Mouse (Mus musculus) embryonic facial prominence, embryonic 14.5 days (tissue): Measurements from ENCODE around the gene Rbm44. TPM values are rescaled to one million over a fixed set of nuclear protein-coding genes. Genes with fewer than 3 reads are reported as not detected.

Source experiments
- ATAC-seq: fragments of 200-750 bp; cut with Nextera tagmentation; 2 replicates; pipeline ENCODE4 v1.8.0; 2017; ENCODE audit warnings: low read depth, moderate number of reproducible peaks, moderate TSS enrichment
- DNase-seq: peaks from one replicate; pipeline ENCODE4 v3.0.0-alpha.2; 2015; ENCODE audit warnings: low spot score
- H3K27ac ChIP-seq: fragments of 300-500 bp; sonication (generic); replicated peaks from 2 replicates; pipeline ENCODE4 v1.5.1; 2014; ENCODE audit warnings: low read depth, mild to moderate bottlenecking, low read length, moderate library complexity
- H3K27me3 ChIP-seq: fragments of 300-500 bp; sonication (generic); replicated peaks from 2 replicates; pipeline ENCODE4 v1.6.1; 2014; ENCODE audit warnings: low read length; ENCODE audit not compliant: control insufficient read depth, insufficient read depth
- H3K36me3 ChIP-seq: fragments of 300-500 bp; sonication (generic); 2 replicates; pipeline ENCODE4 v1.6.1; 2014; ENCODE audit warnings: low read length, mixed read lengths; ENCODE audit not compliant: control insufficient read depth, insufficient read depth
- H3K4me1 ChIP-seq: fragments of 300-500 bp; sonication (generic); 2 replicates; pipeline ENCODE4 v1.6.1; 2014; ENCODE audit warnings: antibody characterized with exemption, low read length; ENCODE audit not compliant: control insufficient read depth, insufficient read depth
- H3K4me2 ChIP-seq: fragments of 300-500 bp; sonication (generic); 2 replicates; pipeline ENCODE4 v1.6.1; 2014; ENCODE audit warnings: low read depth, mild to moderate bottlenecking, low read length, moderate library complexity, mixed read lengths
- H3K4me3 ChIP-seq: fragments of 300-500 bp; sonication (generic); 2 replicates; pipeline ENCODE4 v1.5.1; 2014; ENCODE audit warnings: low read depth, mild to moderate bottlenecking, low read length
- H3K9ac ChIP-seq: fragments of 300-500 bp; sonication (generic); 2 replicates; pipeline ENCODE4 v1.6.1; 2014; ENCODE audit warnings: low read depth, mild to moderate bottlenecking, low read length, moderate library complexity, mixed read lengths
- H3K9me3 ChIP-seq: fragments of 300-500 bp; sonication (generic); 2 replicates; pipeline ENCODE4 v1.6.1; 2016; ENCODE audit warnings: low read length; ENCODE audit not compliant: control insufficient read depth
- WGBS: fragments of 180-500 bp; shearing (Covaris S2); extraction: QIAGEN DNeasy Blood & Tissue Kit; methylation state at CpG from one replicate; pipeline ENCODE4 v1.1.7; 2014; 5-methylcytosine and 5-hydroxymethylcytosine counted together
- polyA plus RNA-seq: library from polyadenylated mRNA; unstranded; fragments of >200 nt; fragmentation: Nextera tagmentation; extraction: Ambion mirVana; gene quantifications from 2 replicates; pipeline ENCODE4 v1.2.1, GENCODE M21; 2014

Rbm44 gene
- polyA plus RNA-seq, 1 experiment from 2014 or later = 1.1 TPM

GRCm38 (mm10) chr1:91180723-91181122 lies 35.8 kb downstream of the Rbm44 start:
- no peak overlapping the region for H3K27ac ChIP-seq
- peaks cover 23% of the 10 kb centered on the region for H3K4me1 ChIP-seq
- H3K4me3 ChIP-seq = peak overlapping the region; percentile 47; the same call in 1 of the 2 replicates
- no peaks in the 10 kb centered on the region for H3K36me3 ChIP-seq
- H3K9ac ChIP-seq = 0 out of 2 replicates have a peak overlapping the region, but pooled peaks have one; percentile 65
- H3K9me3 ChIP-seq = no peaks in the 10 kb centered on the region
- ATAC-seq (no peak), DNase-seq (no peak)
- peaks cover 19% of the 10 kb centered on the region for H3K27me3 ChIP-seq
- peak overlapping the region; percentile 89 for H3K4me2 ChIP-seq
- WGBS = 67% methylated on average over 6 of the region's 6 CpGs

- H3K4me2 ChIP-seq = peak overlapping the region; percentile 89
- H3K9ac ChIP-seq = no peak overlapping the region
- no peak overlapping the region for H3K4me3 ChIP-seq
- no peaks in the 10 kb centered on the region for H3K36me3 ChIP-seq
- peaks cover 23% of the 10 kb centered on the region for H3K4me1 ChIP-seq
- H3K9me3 ChIP-seq = no peaks in the 10 kb centered on the region
- peaks cover 19% of the 10 kb centered on the region for H3K27me3 ChIP-seq
- ATAC-seq (peak; percentile 27; the same call in 1 of the 2 replicates), DNase-seq (peak; percentile 18)
- 59% methylated on average over 5 of the region's 5 CpGs for WGBS
- H3K27ac ChIP-seq = no peak overlapping the region
Measured at GRCm38 (mm10) chr1:91181261-91181660, 36.4 kb downstream of the Rbm44 start.

- 0 out of 2 replicates have a peak overlapping the region, but pooled peaks have one; percentile 19 for H3K27ac ChIP-seq
- peak; percentile 36 for DNase-seq
- H3K36me3 ChIP-seq = no peaks in the 10 kb centered on the region
- H3K4me2 ChIP-seq = peak overlapping the region; percentile 89
- no peaks in the 10 kb centered on the region for H3K9me3 ChIP-seq
- peaks cover 19% of the 10 kb centered on the region for H3K27me3 ChIP-seq
- WGBS = 29% methylated on average over 12 of the region's 12 CpGs
- no peak overlapping the region for H3K4me3 ChIP-seq
- peaks cover 23% of the 10 kb centered on the region for H3K4me1 ChIP-seq
- no peak; the same call in 1 of the 2 replicates for ATAC-seq
- peak overlapping the region; percentile 17; the same call in 1 of the 2 replicates for H3K9ac ChIP-seq
Measured at GRCm38 (mm10) chr1:91181784-91182450, 37.0 kb downstream of the Rbm44 start.

GRCm38 (mm10) chr1:91183305-91183704 lies 38.4 kb downstream of the Rbm44 start:
- ATAC-seq = no peak
- peaks cover 19% of the 10 kb centered on the region for H3K27me3 ChIP-seq
- no peak for DNase-seq
- no peaks in the 10 kb centered on the region for H3K36me3 ChIP-seq
- no peak overlapping the region for H3K9ac ChIP-seq
- H3K4me1 ChIP-seq = peaks cover 23% of the 10 kb centered on the region
- WGBS = 81% methylated on average over 10 of the region's 10 CpGs
- H3K4me2 ChIP-seq = no peak overlapping the region
- no peak overlapping the region for H3K4me3 ChIP-seq
- no peak overlapping the region for H3K27ac ChIP-seq
- H3K9me3 ChIP-seq = no peaks in the 10 kb centered on the region

GRCm38 (mm10) chr1:91186677-91187076 lies 41.8 kb downstream of the Rbm44 start:
- Histone ChIP-seq H3K9me3 (no peaks in the 10 kb centered on the region), H3K27ac (no peak overlapping the region), H3K4me1 (peaks cover 9% of the 10 kb centered on the region; the same call in 1 of the 2 replicates), H3K9ac (no peak overlapping the region), H3K27me3 (no peaks in the 10 kb centered on the region), H3K36me3 (no peaks in the 10 kb centered on the region), H3K4me2 (no peak overlapping the region), H3K4me3 (no peak overlapping the region)
- no peak for ATAC-seq
- 82% methylated on average over 6 of the region's 6 CpGs for WGBS
- no peak for DNase-seq

GRCm38 (mm10) chr1:91187315-91187714 lies 42.4 kb downstream of the Rbm44 start:
- no peaks in the 10 kb centered on the region for H3K36me3 ChIP-seq
- no peaks in the 10 kb centered on the region for H3K27me3 ChIP-seq
- no peaks in the 10 kb centered on the region for H3K9me3 ChIP-seq
- WGBS = 90% methylated on average over 5 of the region's 5 CpGs
- no peak overlapping the region for H3K4me2 ChIP-seq
- no peak overlapping the region for H3K9ac ChIP-seq
- H3K4me1 ChIP-seq = 0 out of 2 replicates have a peak, but pooled peaks cover 3% of the 10 kb centered on the region
- 0 out of 2 replicates have a peak overlapping the region, but pooled peaks have one; percentile 2 for H3K27ac ChIP-seq
- no peak for DNase-seq
- no peak overlapping the region for H3K4me3 ChIP-seq
- no peak for ATAC-seq

- 83% methylated on average over 7 of the region's 7 CpGs for WGBS
- Histone ChIP-seq H3K9me3 (no peaks in the 10 kb centered on the region), H3K36me3 (no peaks in the 10 kb centered on the region), H3K9ac (no peak overlapping the region), H3K27me3 (no peaks in the 10 kb centered on the region), H3K27ac (no peak overlapping the region), H3K4me3 (no peak overlapping the region), H3K4me2 (no peak overlapping the region), H3K4me1 (no peaks in the 10 kb centered on the region)
- no peak for DNase-seq
- no peak for ATAC-seq
Measured at GRCm38 (mm10) chr1:91187786-91188640, 43.1 kb downstream of the Rbm44 start.

GRCm38 (mm10) chr1:91188851-91189460 lies 44.1 kb downstream of the Rbm44 start:
- H3K4me2 ChIP-seq = no peak overlapping the region
- no peak overlapping the region for H3K9ac ChIP-seq
- H3K27me3 ChIP-seq = no peaks in the 10 kb centered on the region
- DNase-seq = no peak
- H3K9me3 ChIP-seq = no peaks in the 10 kb centered on the region
- H3K36me3 ChIP-seq = no peaks in the 10 kb centered on the region
- H3K4me1 ChIP-seq = no peaks in the 10 kb centered on the region
- no peak for ATAC-seq
- H3K4me3 ChIP-seq = no peak overlapping the region
- 89% methylated on average over 10 of the region's 10 CpGs for WGBS
- no peak overlapping the region for H3K27ac ChIP-seq
